Mouse (Mus musculus): ENCODE measurements around the gene Kcnip4.

The Kcnip4 gene

DNA sequence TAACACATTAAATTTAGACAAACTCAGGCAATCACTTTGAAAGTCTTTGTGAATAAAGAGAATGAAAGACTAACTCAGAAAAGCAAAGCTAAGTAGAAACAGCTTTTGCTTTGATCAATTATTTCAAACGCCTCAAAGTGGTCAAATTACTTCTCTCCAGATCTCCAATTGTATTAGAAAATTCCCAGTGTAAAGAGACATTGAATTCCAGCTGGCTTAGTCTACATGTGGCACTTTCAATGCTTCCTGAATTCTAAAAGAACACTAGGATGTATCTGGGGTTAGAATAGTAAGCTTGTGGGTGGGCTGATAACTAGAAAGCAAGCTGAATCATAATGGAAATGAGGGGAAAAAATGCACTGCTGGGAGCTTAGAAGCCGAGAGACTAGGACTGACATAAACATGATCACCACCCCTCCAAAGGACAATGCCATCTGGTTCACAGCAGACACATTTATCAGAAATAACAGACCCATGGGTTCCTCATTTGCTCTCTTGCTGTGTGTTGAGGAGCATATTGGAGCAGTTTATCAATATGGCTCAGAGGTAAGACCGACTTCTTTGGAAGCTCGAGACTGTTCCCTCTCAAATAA is 323.4 kb downstream of the Kcnip4 start:
- DNase-seq, result no peak

DNA sequence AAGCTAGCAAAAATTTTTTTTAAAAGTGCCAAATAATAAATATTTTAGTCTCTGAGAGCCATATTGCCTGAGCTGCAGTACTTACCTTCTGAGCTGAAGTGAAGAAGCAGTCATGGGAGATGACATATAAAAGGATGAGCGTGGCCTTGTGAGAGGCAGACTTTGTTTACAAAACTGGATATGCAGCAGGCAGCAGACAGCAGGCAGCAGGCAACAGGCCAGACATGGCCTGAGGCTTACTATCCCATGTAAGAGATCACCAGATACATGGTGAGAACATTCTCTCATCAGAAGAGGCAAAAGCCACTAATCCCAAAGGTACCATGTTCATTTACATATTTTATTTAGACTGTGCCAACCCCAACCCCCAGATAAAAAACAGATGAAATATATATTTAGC is 336.5 kb downstream of the Kcnip4 start:
- no peak for DNase-seq

DNA sequence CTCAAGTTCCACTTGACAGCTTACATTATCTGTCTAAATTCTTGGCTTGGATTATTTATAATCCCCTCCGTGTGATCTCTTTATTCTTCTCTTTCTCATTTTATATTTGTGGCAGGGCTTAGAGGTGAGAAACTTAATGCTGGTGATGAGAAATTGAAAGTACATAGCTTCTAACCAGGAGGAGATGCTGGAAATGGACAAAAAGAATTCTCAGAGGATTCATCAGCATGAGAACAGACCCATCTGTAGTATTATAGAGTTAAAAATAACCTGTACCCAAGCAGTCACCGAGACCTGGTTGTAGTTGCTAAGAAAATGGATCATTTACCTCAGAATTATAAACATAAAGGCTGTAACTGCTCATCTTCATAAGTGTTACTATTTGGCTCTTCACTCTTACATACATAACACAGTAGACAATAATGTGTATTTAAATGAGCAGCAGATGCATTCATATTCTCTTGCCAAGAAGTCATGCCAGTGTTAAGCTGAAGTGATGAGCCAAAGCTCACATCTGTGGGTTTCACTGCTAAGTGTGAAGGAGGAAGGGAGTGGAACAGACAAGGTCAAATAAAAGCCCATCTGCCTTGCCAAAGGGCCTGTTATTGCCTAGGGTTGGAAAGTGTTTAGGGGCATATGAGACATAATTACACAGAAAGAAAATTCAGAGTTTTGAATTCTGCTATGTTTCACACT is 374.4 kb downstream of the Kcnip4 start:
- DNase-seq, result no peak

DNA sequence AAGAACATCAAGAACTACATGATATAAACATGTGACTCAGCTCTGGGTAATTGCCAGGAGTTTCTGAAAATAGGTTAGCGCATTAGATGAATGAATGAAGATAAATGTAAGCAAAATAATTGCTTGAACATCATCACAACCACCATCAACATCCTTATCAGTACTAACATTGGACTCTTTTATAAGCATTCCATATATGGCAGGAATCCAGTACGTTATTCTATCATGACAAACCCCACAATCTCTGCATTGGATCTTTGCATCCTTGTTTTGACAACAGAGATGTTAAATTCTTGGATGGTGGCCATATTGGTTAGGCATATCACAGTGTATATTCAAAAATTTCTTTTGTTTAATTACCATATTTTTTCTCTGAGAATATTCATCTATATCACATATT is 375.0 kb downstream of the Kcnip4 start:
- no peak for DNase-seq

DNA sequence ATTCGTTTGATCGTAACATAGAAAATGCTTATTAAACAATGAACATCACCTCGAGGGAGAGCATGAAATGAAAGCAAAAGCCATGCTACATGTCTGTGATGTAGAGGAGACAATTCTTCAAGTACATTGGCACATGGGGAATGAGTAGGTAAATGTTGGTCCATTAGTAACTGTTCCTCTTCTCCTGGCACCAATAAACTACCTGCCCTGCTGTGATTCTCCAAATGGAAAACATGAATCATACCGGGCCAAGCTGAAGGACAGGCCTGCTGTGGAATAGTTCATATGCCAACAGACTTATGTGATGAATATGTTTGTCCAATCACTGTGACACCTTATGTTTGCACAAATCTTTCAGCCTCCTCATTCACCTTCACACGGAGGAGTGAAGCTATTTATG is 429.3 kb downstream of the Kcnip4 start:
- no peak for DNase-seq

DNA sequence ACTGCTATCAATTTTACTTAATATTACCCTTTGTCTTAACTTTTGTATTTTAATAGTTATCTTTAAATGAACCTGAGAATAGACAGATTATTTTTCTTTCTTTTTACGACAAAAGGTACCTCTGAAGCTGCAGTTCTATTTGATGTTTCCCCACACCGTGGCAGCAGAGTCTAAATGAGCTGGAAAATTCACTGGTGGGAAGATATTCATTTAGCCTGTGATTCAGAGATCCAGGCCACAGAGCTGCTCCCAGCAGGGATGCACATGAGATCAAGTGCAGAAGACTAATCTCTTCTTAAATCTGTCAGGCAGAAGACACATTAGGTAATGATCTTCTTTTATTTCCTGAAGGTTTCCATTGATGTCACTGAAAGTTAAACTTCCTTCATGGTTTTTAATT is 429.8 kb downstream of the Kcnip4 start:
- DNase-seq, result peak; percentile 53

DNA sequence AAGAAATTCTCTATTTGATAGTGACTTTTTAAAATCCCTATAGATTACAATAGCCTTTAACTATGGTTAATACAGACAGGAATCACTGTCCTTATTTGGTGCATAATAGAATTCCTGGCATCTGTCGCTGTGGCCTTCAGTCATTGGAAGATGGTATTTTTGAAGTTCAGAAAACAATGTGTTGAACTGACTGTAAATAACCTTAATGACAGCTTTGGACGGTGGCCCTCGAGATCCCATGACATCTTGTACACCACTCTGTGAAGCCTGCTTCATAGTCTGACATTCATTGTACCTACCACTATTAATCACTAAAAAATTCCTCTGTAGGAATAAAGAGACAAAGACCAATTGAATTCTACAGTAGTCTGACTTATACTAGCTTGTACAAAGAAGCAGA is 430.4 kb downstream of the Kcnip4 start:
- DNase-seq, result peak; percentile 59

DNA sequence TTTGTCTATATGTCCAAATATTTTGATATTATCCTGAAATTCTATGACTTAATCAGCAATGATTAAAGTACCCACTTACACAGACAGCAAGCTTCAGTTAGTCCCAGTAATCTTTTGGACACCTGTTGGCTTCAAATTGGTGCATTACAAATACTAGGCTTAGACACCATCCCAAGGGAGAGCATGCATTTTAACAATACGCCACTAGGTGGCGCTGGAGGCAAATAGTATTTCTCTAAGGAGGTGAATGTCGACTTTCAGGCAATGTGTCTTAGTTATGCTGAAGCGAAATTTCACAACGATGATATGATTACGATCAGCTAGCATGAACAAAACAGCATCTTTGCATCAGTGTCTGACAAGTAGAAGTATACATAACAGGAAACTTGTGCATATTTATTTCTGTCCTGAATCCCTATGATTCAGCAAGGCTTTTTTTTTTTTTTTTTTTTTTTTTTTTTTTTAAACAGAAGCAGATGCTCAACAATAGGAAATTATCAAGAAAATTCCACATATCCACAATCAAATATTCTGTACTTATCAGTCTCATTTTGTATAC is 434.5 kb downstream of the Kcnip4 start:
- DNase-seq, result peak; percentile 88

DNA sequence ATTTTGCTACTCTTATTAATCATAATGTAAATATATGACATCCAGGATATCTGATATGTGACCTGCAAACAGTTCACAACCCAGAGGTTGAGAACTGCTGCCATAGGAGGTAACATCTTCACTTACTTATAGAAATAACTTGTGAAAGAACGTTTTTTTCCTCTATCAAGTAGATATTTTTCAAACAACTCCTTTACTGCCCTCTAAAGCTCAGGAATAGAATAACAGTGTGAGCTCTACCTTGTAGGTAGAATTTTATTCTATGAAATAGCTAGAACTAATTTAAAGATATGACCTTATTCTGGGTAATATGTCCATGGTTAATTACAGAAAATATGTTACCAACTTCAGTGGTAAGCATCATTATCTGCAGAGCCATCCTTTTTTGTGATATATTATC is 459.1 kb downstream of the Kcnip4 start:
- DNase-seq, result no peak

DNA sequence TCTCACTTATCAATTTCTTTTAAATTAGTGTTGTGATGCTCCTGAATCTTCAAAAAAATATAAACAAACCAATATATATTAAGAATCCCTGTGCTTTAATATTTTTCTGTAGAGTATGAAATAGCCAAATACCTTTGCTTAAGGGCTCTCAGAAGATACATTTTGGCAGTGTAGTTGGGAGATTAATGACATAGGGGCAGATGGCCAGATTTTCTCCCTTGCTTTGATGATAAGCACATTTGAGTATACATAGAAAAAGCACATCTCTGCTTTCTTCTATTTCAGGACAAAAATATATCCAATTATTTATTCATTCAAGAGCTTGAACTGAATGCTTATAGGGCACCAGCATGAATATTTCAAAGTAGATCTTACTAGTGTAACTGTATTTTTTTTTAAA is 465.8 kb downstream of the Kcnip4 start:
- DNase-seq, result no peak

DNA sequence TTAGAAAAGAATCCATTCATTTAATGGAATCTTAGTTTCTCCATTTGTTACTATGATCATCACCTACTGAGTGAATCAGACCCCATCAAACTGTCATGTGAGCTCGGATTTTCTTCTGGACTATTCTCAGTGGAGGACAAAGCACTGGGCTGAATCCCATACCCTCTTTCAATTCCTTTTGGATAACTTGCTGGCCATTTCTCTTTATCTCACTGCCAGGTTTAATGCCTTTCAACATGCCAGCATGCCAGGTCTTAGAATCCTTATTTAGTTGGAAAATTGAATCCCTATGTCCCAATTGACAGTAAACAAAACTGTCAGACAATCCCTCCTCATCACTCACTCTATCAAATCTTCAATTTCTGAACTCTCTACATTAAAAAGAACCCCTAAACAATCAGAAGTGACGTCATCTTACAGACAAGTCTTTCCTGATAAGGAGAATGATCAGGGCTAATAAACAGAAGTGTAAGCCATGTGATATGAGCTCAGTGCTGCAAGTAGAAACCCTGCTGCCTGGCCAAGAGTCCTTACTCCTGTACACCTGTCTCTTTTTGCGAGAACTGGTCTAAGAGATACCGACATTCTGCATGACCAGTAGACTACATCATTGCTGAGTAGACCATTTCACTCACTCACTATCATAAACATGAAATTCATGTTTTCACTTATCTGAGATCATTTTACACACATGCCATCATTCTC is 466.9 kb downstream of the Kcnip4 start:
- DNase-seq, result no peak

DNA sequence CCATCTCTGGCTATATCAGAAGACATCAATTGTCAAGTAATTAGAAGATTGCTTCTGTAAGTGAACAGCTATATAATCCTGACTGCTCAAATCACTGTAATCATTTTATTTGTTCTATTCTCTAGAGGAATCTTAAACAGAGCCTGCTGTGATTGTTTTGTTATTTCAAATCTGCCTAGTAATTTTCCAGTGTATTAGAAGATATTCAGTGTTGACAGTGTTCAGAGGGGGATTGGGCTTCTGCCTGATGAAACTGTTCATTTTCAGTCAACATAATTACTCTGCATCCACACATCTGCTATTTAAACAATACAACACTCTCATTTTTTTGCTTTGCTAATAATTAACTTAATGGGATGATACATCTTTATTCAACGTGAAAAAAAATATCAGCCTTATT is 476.7 kb downstream of the Kcnip4 start:
- no peak for DNase-seq

DNA sequence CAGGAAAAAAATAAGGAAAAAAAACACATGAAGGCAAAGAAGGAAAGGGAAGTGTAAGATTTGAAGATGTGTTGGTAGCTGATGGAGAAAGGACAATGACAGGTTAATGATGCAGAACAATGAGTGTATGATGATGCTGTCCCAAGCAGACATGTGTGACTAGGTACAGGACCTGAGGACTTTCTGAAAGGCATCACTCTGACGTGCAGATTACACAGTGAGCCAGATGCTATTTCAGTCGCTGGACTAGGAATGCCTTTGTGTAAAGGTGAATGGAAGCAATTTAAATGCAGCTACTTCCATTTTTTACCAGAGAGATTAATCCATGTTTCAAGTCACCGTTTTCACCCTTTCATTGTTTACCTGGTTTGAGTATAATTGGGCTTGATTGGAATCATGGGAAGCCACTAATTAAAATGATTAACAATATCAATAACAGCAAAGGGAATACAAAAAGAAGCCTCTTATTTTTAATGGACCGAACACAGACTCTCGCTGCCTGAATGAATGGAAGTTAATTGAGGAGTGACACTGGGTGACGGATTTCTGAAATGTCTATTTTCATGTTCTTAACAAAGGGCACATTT is 483.4 kb downstream of the Kcnip4 start:
- peak; percentile 71 for DNase-seq

DNA sequence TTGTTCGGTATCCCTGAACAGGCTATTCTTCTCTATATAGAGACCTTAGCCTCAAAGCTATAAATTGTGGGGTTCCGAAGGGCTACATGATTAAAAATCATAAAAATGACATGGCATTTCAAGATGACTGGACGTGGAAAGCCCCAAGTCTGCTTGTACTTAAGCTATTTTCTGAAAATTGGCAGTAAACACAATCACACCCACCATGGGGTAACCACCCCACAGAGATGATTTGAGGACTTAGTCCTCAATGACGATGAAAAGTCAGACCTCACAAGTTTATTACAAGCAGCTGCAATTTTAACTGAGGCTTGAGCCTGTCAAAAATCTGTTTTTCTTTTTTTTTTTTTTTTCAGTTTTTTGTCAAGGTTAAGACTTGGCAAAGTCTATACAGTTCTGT is 527.3 kb downstream of the Kcnip4 start:
- no peak for DNase-seq

DNA sequence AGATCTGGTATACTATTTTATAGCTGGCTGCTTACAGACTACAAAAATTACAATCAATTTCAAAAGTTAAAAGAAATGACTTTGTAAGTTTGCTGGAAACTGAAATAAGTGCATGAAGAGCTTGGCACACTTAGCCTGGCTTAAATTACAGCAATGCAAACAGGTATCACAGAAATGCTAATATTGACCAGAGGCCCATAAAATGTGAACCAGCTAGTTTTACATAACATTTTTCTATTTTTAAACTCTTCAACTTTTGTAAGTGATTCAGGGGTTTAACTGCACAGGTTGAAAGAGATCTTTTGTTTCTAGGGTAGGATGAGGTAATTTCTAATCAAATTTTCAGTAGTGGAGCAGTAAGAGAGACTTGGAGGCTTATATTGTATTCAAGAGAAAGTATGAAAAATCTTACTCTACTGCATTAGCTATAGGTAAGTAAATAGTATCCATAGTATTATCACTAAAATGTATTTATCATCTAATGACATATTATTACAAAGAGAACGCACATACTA is 535.5 kb downstream of the Kcnip4 start:
- DNase-seq, result no peak

DNA sequence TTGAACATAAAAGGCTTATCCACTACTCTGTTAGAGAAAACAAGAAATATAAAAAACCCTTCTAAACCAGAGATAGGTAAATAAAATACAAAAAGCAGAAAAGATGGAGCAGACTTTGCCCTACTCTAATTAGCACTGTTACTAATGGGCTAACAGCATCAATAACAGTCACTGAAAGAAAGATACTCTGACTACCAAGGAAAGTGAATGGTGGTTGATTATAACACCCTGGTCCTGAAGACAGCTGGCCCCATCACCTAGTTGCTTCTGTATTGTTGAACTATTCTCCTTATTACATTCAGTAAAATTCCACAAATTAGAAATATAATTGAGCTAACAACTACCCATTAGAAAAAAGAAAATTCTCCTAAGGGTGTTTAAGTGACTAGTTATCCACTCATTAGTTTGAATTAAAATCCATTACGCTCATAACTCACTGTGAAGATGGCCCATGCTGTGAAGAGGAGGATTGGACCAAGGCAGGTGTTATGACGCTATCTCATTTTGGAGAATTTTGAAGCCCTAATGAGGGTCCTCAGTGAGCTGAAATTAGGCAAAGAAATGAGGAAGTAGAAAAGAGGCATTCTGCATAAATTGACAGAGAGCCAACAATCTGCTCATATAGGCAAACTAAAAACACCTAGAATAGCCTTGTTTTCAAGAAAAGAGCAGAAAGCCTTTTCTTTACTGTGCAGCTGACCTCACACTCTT is 582.2 kb downstream of the Kcnip4 start:
- peak; percentile 41 for DNase-seq

DNA sequence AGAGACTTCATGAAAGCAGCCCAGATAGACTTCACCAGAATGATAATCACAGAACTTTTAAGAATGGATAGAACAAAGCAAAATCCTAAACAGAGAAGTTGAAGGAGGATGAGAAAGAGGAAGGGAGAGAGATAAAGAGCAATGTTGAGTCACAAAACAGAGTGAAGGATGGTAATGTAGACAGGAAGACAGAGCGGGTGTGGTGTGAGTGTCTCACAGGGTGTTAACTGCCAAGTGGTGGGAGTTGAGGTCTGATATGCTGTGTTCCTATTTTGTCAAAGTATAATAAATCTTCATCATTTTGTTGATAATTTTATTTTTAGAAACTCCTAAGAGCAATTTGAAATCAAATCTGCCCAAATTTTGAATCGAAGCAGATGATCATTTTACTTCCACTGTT is 592.8 kb downstream of the Kcnip4 start:
- DNase-seq, result no peak

DNA sequence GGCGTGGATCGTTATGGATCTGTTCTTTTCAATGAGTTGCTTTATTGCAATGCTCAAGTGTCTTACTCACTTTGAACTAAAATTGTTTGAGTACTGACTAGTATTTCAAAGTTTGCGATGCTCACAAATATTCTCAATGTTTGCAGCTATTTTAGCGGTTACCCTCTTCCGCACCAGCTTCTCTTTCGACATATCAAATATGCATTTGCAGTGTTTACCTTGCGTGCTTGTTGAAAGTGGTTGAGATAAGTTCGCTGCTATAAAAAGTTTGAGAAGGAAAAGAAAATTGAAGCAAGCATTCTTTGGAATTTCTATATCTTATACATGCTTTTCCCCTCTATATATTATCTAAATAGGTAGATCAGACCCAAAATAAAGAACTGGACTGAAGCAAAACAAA is 634.5 kb downstream of the Kcnip4 start:
- DNase-seq, result no peak

DNA sequence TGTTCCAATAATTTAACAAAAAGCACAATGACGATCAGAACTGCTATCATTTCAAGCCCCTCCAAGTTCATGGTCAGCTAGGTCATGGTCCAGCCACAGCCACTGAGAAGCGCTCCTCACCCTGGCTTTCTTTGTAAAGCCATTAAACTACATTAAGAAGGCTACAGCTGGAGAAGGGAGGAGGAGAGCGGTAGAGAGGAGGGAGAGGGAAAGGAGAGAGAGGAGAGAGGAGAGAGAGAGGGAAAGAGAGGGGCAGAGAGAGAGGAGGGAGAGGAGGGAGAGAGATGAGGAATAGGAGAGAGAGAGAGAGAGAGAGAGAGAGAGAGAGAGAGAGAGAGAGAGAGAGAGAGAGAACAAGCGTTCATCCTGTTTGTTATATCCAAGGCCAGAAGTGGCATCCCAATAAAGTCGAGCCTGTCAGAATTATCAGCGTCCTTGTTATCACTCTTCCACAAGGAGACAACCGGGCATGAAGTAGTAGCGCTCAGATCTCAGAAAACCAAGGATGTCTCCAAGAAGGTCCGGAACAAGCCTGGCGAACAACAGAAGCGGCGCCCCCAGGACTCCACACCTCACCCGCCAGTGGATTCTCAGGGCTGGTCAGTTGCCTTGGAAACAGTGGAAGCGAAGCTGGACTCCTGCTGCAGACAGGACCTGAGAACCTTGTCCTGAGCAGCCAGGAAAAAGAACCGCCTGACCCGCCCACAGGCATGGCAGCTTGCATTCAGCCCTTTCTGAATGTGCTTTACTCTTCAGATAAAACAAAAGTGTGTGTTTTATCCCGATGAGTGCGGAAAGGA is 635.1 kb downstream of the Kcnip4 start:
- DNase-seq, result peak; percentile 69

DNA sequence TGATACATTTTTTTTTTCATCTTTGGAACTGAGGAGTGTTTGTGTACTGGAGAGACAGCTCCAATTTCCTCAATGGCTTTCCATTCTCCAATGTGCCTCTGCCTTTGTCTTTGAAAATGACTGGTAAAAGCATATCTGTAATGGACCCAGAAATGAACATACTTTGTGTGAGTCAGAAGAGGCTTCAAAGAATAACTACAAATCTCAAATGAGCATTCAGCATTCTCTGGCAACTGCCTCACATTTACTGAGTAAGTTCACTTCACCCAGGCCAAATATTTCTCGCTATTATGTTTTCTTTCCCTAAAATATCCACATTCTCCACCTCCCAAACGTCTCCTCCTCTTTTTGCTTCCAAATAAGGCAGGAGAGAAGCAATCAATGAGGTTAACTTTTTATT is 646.6 kb downstream of the Kcnip4 start:
- DNase-seq, result no peak

DNA sequence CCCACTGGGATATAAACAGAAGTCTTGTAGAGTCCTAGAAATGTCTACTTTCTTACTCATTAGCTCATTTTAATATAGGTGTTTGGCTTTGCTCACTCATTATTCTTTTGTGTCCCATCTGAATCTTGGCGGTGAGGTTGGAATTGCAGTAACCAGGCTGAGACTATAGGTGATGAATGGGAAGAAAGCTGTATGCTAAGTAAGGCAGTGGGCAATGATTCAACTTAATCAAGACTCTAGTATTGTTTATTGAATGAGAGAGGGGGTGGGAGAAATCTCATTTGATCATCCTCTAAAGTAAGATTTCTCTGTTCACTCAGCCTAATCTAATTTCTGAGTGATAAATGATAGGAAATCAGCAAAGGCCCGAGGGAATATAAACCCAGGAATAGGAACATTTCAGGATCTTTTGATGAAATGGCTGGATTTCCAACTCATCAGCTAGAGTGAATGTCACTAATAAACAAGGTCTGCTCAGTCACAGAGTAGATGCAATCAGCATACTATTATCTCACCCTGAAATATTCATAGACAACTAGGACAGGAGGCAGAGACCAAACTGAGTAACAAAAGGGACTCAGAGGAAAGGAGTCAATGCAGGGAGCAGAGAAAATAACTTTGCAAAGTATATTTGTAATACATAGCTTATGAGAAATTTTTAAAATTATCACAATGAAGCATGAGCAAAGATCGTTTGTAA is 660.3 kb downstream of the Kcnip4 start:
- no peak for DNase-seq

All from retina, postnatal 1 day (tissue).